Mouse (Mus musculus) embryonic facial prominence, embryonic 15.5 days (tissue): ENCODE measurements at regions not wholly inside any gene's neighbourhood (a gene's known extent, or its start where the extent isn't known, plus 50 kb on each side); places are given as distances from the start of the nearest gene placed in this dataset.

Source experiments
- ATAC-seq: fragments of 200-750 bp; cut with Nextera tagmentation; 2 replicates; pipeline ENCODE4 v1.8.0; 2017; ENCODE audit warnings: low read depth, moderate TSS enrichment; ENCODE audit not compliant: insufficient number of reproducible peaks, low FRiP score, low TSS enrichment
- H3K27ac ChIP-seq: fragments of 300-500 bp; sonication (generic); replicated peaks from 2 replicates; pipeline ENCODE4 v1.5.1; 2015; ENCODE audit warnings: mild to moderate bottlenecking, inconsistent platforms
- H3K27me3 ChIP-seq: fragments of 300-500 bp; sonication (generic); 2 replicates; pipeline ENCODE4 v1.6.1; 2015; ENCODE audit warnings: inconsistent platforms
- H3K36me3 ChIP-seq: fragments of 300-500 bp; sonication (generic); 2 replicates; pipeline ENCODE4 v1.6.1; 2015; ENCODE audit warnings: mild to moderate bottlenecking, inconsistent platforms
- H3K4me1 ChIP-seq: fragments of 300-500 bp; sonication (generic); 2 replicates; pipeline ENCODE4 v1.6.1; 2015; ENCODE audit warnings: inconsistent platforms
- H3K4me2 ChIP-seq: fragments of 300-500 bp; sonication (generic); replicated peaks from 2 replicates; pipeline ENCODE4 v1.6.1; 2015; ENCODE audit warnings: mild to moderate bottlenecking, inconsistent platforms
- H3K4me3 ChIP-seq: fragments of 300-500 bp; sonication (generic); replicated peaks from 2 replicates; pipeline ENCODE4 v1.5.1; 2015; ENCODE audit warnings: mild to moderate bottlenecking, inconsistent platforms
- H3K9ac ChIP-seq: fragments of 300-500 bp; sonication (generic); 2 replicates; pipeline ENCODE4 v1.6.1; 2015; ENCODE audit warnings: inconsistent platforms
- H3K9me3 ChIP-seq: fragments of 300-500 bp; sonication (generic); replicated peaks from 2 replicates; pipeline ENCODE4 v1.6.1; 2016; ENCODE audit warnings: inconsistent platforms
- WGBS: fragments of 180-500 bp; shearing (Covaris S2); methylation state at CpG from one replicate; pipeline ENCODE4 v1.1.7; 2015; 5-methylcytosine and 5-hydroxymethylcytosine counted together

DNA sequence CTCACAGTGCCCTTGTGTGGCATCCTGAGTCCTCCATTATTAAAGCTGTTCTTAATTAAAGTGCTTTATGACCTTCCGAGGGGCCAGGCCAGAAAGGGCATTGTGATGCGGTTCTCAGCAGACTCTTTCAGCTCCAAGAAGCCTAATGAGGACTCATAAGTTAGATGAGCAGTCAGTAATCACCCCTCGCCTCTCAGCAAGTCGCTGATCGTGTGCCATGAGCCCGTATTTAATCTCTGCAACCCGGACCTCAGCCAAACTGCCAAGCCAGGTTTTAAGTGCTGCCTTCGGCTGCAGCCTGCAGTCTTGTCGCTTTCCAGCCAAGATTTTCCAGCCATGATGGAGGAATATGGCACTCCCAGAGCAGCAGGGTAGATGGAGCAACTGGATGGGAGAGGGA is 56.1 kb upstream of the Rbfox1 start:
- H3K4me3 ChIP-seq = no peak overlapping the region
- H3K9ac ChIP-seq = no peak overlapping the region
- H3K27ac ChIP-seq = no peak overlapping the region
- H3K4me1 ChIP-seq = no peaks in the 10 kb centered on the region
- ATAC-seq = no peak
- H3K4me2 ChIP-seq = no peak overlapping the region
- no peaks in the 10 kb centered on the region for H3K27me3 ChIP-seq
- H3K9me3 ChIP-seq = no peaks in the 10 kb centered on the region
- WGBS = 61% methylated on average over 9 of the region's 9 CpGs
- no peaks in the 10 kb centered on the region for H3K36me3 ChIP-seq

DNA sequence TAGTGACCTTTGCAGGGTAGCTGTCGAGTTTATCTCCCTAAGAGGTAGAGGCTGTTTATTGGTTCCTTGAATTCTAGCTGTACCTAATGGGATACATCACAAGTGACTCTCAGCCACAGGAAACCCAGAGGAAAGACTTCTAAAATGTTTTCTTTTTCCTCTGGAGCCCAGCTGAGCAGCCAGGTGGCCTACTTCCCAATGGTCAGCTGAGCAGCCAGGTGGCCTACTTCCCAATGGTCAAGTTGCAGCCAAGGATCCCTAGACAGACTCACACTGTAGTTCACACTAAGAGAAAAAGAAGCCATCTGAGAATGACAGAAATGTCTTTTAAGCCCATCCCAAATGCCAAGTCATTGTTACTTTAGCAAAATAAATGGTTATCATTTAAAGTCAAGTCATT is 61.8 kb upstream of the Rbfox1 start:
- no peaks in the 10 kb centered on the region for H3K27me3 ChIP-seq
- H3K27ac ChIP-seq = no peak overlapping the region
- no peak overlapping the region for H3K4me3 ChIP-seq
- H3K4me2 ChIP-seq = no peak overlapping the region
- no peaks in the 10 kb centered on the region for H3K4me1 ChIP-seq
- WGBS = 57% methylated on average over 1 of the region's 1 CpGs
- ATAC-seq = no peak
- H3K9ac ChIP-seq = no peak overlapping the region
- H3K9me3 ChIP-seq = no peaks in the 10 kb centered on the region
- H3K36me3 ChIP-seq = no peaks in the 10 kb centered on the region

DNA sequence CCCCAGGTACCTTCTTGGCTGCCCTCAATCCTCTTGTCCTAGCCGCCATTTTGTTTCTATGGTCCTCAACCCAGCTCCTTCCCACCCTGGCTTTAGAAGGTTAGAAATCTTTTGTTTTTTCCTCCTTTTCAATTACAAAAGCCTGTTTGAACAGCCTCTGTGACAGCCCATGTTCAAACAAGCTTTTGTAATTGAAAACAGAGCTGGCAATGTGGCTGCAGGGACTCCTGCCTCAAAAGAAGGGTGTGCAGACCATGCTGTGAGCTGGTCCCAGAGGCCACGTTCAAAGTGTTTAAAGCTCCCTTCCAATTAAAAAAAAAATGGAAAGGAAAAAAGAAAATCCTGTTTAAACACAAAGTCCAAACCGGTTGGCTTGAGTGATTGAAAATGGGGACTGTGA is 68.0 kb upstream of the Rbfox1 start:
- WGBS = 43% methylated on average over 3 of the region's 3 CpGs

DNA sequence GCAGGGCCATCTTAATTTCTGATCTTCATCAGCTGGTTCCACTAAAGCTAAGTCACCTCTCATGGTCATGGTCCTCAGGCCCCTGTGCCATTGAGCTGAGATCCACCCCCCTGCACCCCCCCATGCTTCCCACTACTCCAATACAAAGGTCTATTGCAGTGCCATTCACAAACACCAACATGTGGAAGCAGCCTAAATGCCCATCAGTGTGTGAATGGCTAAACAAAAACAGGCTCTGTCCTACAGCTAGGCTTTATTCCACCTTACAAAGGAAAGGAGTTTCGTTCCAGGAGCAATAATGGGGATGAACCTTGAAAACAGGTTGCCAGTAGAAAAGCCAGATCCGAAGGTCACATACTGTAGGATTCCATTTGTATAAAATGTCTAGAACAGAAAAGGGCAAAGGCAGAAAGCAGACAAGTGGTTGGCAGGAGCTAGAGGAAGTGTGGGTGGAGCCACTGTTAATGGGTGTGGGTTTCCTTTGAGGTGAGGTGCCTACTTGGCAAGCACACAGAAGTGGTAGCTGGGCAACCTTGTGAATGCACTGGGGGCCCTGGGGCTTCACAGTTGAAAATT is 72.8 kb upstream of the Rbfox1 start:
- H3K9ac ChIP-seq = no peak overlapping the region
- no peak for ATAC-seq
- 74% methylated on average over 2 of the region's 2 CpGs for WGBS
- H3K4me1 ChIP-seq = no peaks in the 10 kb centered on the region
- no peaks in the 10 kb centered on the region for H3K9me3 ChIP-seq
- no peaks in the 10 kb centered on the region for H3K36me3 ChIP-seq
- no peak overlapping the region for H3K4me3 ChIP-seq
- no peaks in the 10 kb centered on the region for H3K27me3 ChIP-seq
- no peak overlapping the region for H3K4me2 ChIP-seq
- no peak overlapping the region for H3K27ac ChIP-seq

More for the DNA sequence above, 68.0 kb upstream of the Rbfox1 start:
- Histone ChIP-seq H3K9me3 (no peaks in the 10 kb centered on the region), H3K27me3 (no peaks in the 10 kb centered on the region), H3K27ac (no peak overlapping the region), H3K4me3 (no peak overlapping the region), H3K9ac (no peak overlapping the region), H3K4me1 (no peaks in the 10 kb centered on the region), H3K36me3 (no peaks in the 10 kb centered on the region), H3K4me2 (no peak overlapping the region)
- no peak for ATAC-seq

DNA sequence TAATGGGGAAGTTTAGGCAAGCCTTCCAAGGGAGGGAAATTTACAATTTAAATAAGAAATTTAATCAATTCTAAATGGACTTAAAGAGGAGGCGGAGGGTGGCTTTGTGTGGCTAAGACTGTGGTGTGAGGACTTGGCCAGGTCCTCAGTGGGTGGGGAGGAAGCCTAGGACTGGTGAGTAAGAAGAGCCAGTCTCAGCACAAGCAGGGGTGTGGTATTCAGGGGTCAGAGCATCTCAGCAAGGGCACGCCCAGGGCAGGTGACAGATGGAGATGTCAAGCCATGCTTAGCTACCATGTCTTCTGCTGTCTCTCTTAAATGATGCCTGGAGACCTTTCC is 73.5 kb upstream of the Rbfox1 start:
- H3K36me3 ChIP-seq = no peaks in the 10 kb centered on the region
- no peaks in the 10 kb centered on the region for H3K9me3 ChIP-seq
- no peaks in the 10 kb centered on the region for H3K4me1 ChIP-seq
- H3K4me3 ChIP-seq = no peak overlapping the region
- H3K27ac ChIP-seq = no peak overlapping the region
- no peaks in the 10 kb centered on the region for H3K27me3 ChIP-seq
- no peak overlapping the region for H3K9ac ChIP-seq
- no peak for ATAC-seq
- WGBS = 54% methylated on average over 2 of the region's 2 CpGs
- H3K4me2 ChIP-seq = no peak overlapping the region

DNA sequence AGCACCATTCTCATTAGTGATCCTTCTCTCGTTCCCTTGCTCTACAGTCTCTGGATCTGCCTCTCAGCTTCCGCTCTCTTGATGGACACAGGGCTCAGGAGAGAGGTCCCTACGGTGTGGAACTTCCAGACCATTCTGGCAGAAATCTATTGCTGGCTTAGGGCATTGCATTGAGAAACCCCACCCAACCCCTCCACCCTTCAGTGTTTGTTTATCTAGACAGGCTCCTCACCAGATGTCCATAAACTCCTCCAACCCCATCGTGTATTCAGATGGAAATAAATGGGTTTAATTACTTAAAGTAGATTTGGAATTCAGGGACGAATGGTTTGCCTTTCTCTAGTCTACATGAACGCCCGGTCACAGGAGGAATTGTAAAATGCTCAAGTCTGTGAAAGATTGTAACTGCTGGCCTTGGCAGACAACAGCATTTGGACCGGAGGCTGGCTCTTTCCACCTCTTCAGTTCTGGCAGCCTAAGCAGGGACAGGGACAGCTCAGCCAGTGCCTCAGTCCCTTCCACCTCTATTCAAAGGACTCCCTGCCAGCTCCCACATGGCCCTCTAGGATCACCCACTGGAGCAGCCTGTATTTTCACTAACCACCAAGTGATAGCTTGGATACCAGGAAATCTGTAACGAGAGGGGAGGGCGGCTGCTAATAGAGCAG is 74.0 kb upstream of the Rbfox1 start:
- H3K4me1 ChIP-seq = no peaks in the 10 kb centered on the region
- H3K27me3 ChIP-seq = no peaks in the 10 kb centered on the region
- no peaks in the 10 kb centered on the region for H3K9me3 ChIP-seq
- no peak overlapping the region for H3K27ac ChIP-seq
- H3K9ac ChIP-seq = no peak overlapping the region
- H3K36me3 ChIP-seq = no peaks in the 10 kb centered on the region
- 53% methylated on average over 10 of the region's 10 CpGs for WGBS
- no peak for ATAC-seq
- no peak overlapping the region for H3K4me3 ChIP-seq
- H3K4me2 ChIP-seq = no peak overlapping the region

DNA sequence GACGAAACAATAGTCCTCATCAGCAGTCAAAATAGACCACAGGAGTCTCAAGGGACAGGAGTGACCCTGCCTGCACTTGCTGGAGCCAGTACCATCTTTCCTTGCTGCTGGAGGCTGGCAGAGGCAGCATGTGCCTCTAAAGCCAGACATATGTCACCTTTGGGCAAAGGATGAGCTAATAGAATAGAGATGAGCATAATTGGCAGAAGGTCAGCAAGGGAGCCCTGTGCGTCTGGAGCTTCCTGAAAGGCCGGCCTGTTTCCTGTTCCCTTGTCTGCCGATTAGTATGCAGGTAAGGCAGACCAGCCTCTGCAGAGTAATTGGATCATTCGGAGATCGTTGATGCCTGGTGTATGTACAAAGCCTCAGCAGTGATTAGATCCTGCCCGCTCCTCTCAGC is 87.0 kb upstream of the Rbfox1 start:
- 53% methylated on average over 7 of the region's 7 CpGs for WGBS
- no peaks in the 10 kb centered on the region for H3K4me1 ChIP-seq
- no peaks in the 10 kb centered on the region for H3K9me3 ChIP-seq
- H3K4me3 ChIP-seq = no peak overlapping the region
- H3K9ac ChIP-seq = no peak overlapping the region
- H3K27me3 ChIP-seq = no peaks in the 10 kb centered on the region
- ATAC-seq = no peak
- no peak overlapping the region for H3K4me2 ChIP-seq
- no peak overlapping the region for H3K27ac ChIP-seq
- H3K36me3 ChIP-seq = no peaks in the 10 kb centered on the region

DNA sequence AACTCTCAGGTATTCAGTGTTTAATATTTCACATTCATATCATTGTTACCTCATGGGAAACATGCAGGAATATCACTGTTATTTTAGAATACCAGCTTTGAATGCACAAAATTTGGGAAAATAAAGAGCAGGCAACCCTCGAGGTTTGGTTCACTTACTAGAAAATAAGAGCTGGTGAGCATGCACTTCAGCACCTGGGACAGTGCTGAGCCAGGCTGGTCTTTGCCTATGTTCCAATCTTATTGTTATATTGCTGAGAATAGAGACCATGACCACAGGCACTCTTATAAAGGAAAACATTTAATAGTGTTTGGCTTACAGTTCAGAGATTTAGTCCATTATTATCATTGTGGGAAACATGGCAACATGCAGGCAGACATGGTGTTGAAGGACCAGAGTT is 92.9 kb upstream of the Rbfox1 start:
- H3K4me3 ChIP-seq = no peak overlapping the region
- H3K4me1 ChIP-seq = no peaks in the 10 kb centered on the region
- no peaks in the 10 kb centered on the region for H3K36me3 ChIP-seq
- ATAC-seq = no peak
- H3K4me2 ChIP-seq = no peak overlapping the region
- no peaks in the 10 kb centered on the region for H3K27me3 ChIP-seq
- 39% methylated on average over 1 of the region's 1 CpGs for WGBS
- H3K27ac ChIP-seq = no peak overlapping the region
- no peak overlapping the region for H3K9ac ChIP-seq
- no peaks in the 10 kb centered on the region for H3K9me3 ChIP-seq

DNA sequence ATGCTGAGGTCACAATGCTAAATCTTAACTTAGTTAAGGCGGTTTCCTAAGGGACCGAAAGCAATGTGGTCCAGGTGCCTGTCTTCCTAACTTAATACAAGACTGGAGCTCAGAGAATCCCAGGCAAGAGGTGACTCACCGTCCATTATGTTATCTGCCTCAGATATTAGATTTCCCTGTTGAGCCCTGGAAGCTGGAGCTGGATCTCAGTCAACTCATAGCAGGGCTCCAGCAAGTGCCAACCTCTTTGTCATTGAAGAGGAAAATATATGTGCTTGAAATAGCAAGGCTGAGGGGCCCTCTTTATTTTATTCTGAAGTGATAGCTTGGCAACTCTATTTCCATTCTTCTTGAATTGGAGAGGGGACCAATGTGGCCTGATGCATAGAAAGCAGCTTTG is 95.0 kb upstream of the Rbfox1 start:
- Histone ChIP-seq H3K4me2 (no peak overlapping the region), H3K4me1 (no peaks in the 10 kb centered on the region), H3K9me3 (no peaks in the 10 kb centered on the region), H3K36me3 (no peaks in the 10 kb centered on the region), H3K4me3 (no peak overlapping the region), H3K27ac (no peak overlapping the region), H3K9ac (no peak overlapping the region), H3K27me3 (no peaks in the 10 kb centered on the region)
- 81% methylated on average over 3 of the region's 3 CpGs for WGBS
- no peak for ATAC-seq

DNA sequence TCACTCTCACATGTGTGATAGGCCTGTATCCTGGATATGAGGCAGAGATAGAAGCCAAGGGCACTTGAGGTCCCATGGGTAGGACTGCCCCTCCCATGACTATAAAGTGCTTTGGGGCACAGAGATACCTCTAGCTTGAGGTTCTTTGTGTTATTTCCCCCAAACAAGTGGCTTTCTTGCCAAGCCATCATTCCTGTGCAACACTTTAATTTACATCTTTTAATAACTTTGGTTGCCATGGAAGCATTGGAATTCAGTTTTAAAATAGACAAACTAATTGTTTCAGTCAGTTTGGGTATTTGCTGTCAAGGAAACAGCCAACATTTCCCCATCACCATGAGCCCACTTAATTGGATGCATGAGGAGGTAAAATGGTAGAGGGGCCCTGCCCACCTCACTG is 97.9 kb upstream of the Rbfox1 start:
- Histone ChIP-seq H3K4me3 (no peak overlapping the region), H3K9me3 (no peaks in the 10 kb centered on the region), H3K4me2 (no peak overlapping the region), H3K27ac (no peak overlapping the region), H3K4me1 (no peaks in the 10 kb centered on the region), H3K9ac (no peak overlapping the region), H3K27me3 (no peaks in the 10 kb centered on the region), H3K36me3 (no peaks in the 10 kb centered on the region)
- no peak for ATAC-seq

DNA sequence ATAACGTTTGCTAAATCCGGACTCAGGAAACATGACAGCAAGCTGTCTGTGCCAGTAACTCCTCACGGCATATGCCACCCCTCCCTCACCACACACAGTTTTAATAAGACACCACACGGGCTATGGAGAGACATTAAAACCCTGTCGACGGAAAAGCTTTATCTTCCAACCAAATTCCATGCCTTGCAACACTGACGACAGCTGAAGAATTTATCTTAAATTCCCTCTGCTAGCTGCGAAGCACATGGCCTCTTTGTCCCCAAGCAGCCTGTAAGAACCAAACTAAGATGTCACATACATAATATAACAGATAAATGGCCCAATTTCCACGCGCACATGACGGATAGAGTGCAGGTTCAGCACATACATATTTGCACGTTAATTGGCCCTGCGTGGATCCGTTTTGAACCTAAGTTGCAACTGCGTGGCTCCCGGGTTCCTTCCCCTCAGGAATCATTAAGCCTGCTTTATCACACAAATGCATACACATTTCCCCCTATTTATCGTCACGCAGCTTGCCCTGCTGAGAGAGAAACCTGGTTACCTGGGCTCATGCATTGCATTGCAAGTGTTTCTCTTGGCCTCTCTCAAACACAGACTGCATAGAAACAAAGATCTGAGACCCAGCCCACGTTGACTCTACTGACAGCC is 118.3 kb upstream of the Rbfox1 start:
- Histone ChIP-seq H3K9ac (no peak overlapping the region), H3K4me3 (no peak overlapping the region), H3K27me3 (no peaks in the 10 kb centered on the region), H3K4me2 (no peak overlapping the region), H3K4me1 (no peaks in the 10 kb centered on the region), H3K9me3 (no peaks in the 10 kb centered on the region), H3K36me3 (no peaks in the 10 kb centered on the region), H3K27ac (no peak overlapping the region)
- WGBS = 81% methylated on average over 19 of the region's 19 CpGs
- no peak for ATAC-seq

DNA sequence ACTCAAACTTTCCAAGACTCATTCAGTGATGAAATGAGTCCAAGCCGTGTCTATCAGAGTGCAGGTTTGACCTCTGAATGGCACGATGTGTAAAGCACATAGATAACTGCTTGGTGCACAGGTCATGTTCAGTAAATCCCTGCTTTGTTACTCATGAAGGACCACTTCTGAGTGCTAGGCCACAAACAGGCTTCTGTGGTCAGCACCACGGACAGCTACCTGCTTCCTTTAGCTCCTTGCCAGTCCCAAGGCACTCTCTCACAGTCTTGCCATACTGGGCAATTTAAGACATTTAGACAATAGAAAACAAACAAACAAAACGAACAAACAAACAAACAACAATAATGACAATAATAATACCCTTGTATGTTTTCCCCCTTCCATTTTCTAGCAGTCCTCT is 120.0 kb upstream of the Rbfox1 start:
- Histone ChIP-seq H3K9me3 (no peaks in the 10 kb centered on the region), H3K4me1 (no peaks in the 10 kb centered on the region), H3K4me3 (no peak overlapping the region), H3K9ac (no peak overlapping the region), H3K36me3 (no peaks in the 10 kb centered on the region), H3K27me3 (no peaks in the 10 kb centered on the region), H3K27ac (no peak overlapping the region), H3K4me2 (no peak overlapping the region)
- no peak for ATAC-seq
- 30% methylated on average over 4 of the region's 4 CpGs for WGBS
